Mouse (Mus musculus): ENCODE measurements around the gene Azi2.

Gene Azi2

GRCm38 (mm10) chr9:118040218-118041021 lies at the start of gene Azi2:
Azi2 (plus strand) TSS chr9:118040499.
- peak; percentile 100 for DNase-seq (ENCODE audit: low spot score)

- DNase-seq (ENCODE audit: low spot score): no peak
Observed at GRCm38 (mm10) chr9:117996631-117997030, 43.7 kb upstream of the Azi2 start.

- DNase-seq (ENCODE audit: low spot score): no peak
Observed at GRCm38 (mm10) chr9:118001488-118001887, 38.8 kb upstream of the Azi2 start.

- no peak for DNase-seq (ENCODE audit: low spot score)
Observed at GRCm38 (mm10) chr9:118003218-118003886, 36.9 kb upstream of the Azi2 start.

- DNase-seq (ENCODE audit: low spot score): no peak
Observed at GRCm38 (mm10) chr9:118003937-118004336, 36.4 kb upstream of the Azi2 start.

- DNase-seq (ENCODE audit: low spot score): no peak
Observed at GRCm38 (mm10) chr9:118012928-118013327, 27.4 kb upstream of the Azi2 start.

- DNase-seq (ENCODE audit: low spot score): no peak
Observed at GRCm38 (mm10) chr9:118024966-118025365, 15.3 kb upstream of the Azi2 start.

- no peak for DNase-seq (ENCODE audit: low spot score)
Observed at GRCm38 (mm10) chr9:118029490-118029889, 10.8 kb upstream of the Azi2 start.

- DNase-seq (ENCODE audit: low spot score): no peak
Observed at GRCm38 (mm10) chr9:118030252-118030651, 10.0 kb upstream of the Azi2 start.

GRCm38 (mm10) chr9:118031694-118032093 lies 8.6 kb upstream of the Azi2 start:
- DNase-seq (ENCODE audit: low spot score): no peak

- DNase-seq (ENCODE audit: low spot score): no peak
Observed at GRCm38 (mm10) chr9:118034990-118035389, 5.3 kb upstream of the Azi2 start.

GRCm38 (mm10) chr9:118041022-118041400 lies 712 bp downstream of the Azi2 start:
- no peak for DNase-seq (ENCODE audit: low spot score)

- DNase-seq (ENCODE audit: low spot score): no peak
Observed at GRCm38 (mm10) chr9:118041646-118042045, 1.3 kb downstream of the Azi2 start.

GRCm38 (mm10) chr9:118042738-118043137 lies 2.4 kb downstream of the Azi2 start:
- DNase-seq (ENCODE audit: low spot score): no peak

- no peak for DNase-seq (ENCODE audit: low spot score)
Observed at GRCm38 (mm10) chr9:118043581-118043980, 3.3 kb downstream of the Azi2 start.

- no peak for DNase-seq (ENCODE audit: low spot score)
Observed at GRCm38 (mm10) chr9:118045011-118045533, 4.8 kb downstream of the Azi2 start.

GRCm38 (mm10) chr9:118053286-118053685 lies 13.0 kb downstream of the Azi2 start:
- DNase-seq (ENCODE audit: low spot score): peak; percentile 75

GRCm38 (mm10) chr9:118059101-118059500 lies 18.8 kb downstream of the Azi2 start:
- no peak for DNase-seq (ENCODE audit: low spot score)

GRCm38 (mm10) chr9:118070442-118070841 lies 30.1 kb downstream of the Azi2 start:
- no peak for DNase-seq (ENCODE audit: low spot score)

- no peak for DNase-seq (ENCODE audit: low spot score)
Observed at GRCm38 (mm10) chr9:118071337-118071736, 31.0 kb downstream of the Azi2 start.

GRCm38 (mm10) chr9:118072101-118072500 lies 31.8 kb downstream of the Azi2 start:
- DNase-seq (ENCODE audit: low spot score): no peak

- no peak for DNase-seq (ENCODE audit: low spot score)
Observed at GRCm38 (mm10) chr9:118073358-118073757, 33.1 kb downstream of the Azi2 start.
